Mouse (Mus musculus) frontal cortex, postnatal 14 days (tissue): ENCODE measurements around the gene Amy1.
"Not testable (repeated sequence)": the region's sequence is repeated elsewhere in the genome, so short reads cannot be mapped to it uniquely, and the experiment has no call there.

ENCODE experiments used
- DNase-seq, 2 experiments: peaks; one replicate each; pipeline ENCODE4 v3.0.0; 2022; ENCODE audit warnings: low spot score in 2 of 2

Amy1 gene

DNA sequence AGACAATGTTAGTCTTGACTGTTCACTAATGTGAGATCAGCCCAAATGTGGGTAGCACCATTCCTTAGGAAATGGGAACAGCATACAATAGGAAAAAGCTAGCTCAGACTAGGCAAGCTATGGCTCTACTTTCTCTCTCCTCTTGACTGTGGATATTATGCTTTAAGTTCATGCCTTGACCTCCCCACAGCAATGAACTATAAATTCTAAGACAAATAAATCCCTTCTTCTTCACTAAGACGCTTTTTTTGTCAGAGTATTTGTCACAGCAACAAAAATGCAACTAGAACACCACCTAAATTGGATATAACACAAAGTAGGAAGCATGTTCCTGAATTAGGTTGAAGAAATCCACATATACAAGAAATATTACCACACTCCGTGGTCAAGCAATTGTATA is at the start of gene Amy1:
Amy1 (minus strand) TSS at position 101 of the 400 bp plus-strand sequence.
- DNase-seq = no peak

DNA sequence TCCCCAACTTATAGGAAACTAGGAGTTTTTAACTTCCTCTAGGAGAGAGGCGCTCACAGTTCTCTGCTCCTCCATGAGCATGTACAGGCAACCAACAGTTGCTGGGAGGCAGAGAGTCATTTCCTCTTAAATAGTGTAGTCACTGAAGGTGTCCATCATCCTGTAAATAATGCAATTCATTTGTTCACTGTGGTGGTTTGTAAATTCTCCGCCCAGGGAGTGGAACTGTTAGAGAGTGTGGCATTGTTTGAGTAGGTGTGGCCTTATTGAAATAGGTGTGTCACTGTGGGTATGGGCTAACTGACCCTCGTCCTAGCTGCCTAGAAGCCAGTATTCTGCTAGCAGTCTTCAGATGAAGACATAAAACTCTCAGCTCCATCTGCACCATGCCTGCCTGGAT is 47.8 kb upstream of the Amy1 start:
- DNase-seq = no peak

DNA sequence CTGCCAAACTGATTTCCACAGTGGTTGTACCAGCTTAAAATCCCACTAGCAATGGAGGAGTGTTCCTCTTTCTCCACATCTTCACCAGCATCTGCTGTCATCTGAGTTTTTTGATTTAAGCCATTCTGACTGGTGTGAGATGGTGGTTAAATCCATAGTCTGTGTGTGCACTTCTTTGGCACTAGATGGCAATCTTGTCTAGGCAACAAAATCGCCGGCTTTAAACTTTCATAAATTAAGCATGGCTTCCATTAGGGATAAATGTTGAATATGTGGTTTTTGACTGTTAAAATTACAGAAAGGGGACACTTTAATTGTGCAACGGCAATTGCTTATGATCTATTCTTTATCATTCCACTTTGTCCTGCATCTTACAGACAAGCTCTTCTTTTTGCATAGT is 44.9 kb upstream of the Amy1 start:
- DNase-seq = not testable (repeated sequence)

DNA sequence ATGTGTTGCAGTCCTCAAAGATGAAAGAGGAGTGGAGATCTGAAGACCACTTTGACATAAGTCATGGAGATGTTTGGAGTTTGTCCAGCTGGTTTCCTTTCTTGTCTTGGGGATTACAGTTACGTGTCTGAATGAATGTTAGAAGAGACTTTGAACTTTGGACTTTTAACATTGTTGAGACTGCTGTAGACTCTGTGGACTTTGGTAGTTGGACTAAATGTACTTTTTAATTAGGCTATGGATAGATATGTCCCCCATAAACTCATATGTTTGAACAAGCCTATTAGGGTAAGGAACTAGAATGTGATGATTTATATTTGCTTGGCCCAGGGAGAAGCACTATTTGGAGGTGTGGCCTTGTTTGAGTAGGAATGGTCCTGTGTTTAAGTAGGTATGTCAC is 33.0 kb upstream of the Amy1 start:
- DNase-seq = no peak

DNA sequence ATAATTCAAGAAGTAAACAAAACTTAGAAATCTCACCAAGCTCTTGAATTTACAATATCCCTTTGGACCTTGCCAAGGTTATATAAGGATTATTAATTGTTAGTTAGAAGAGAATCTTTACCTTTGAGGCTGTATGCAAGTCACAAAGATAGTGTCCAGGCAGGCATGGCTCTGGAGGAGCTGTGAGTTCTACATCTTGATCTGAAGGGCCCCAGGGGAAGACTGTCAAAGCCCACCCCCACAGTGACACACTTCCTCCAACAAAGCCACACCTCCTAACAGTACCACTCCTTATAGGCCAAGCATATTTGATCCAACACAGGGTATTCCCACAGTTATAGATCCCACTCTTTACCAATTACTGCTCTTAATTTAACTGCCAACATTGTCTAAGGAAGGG is 27.7 kb upstream of the Amy1 start:
- no peak for DNase-seq

DNA sequence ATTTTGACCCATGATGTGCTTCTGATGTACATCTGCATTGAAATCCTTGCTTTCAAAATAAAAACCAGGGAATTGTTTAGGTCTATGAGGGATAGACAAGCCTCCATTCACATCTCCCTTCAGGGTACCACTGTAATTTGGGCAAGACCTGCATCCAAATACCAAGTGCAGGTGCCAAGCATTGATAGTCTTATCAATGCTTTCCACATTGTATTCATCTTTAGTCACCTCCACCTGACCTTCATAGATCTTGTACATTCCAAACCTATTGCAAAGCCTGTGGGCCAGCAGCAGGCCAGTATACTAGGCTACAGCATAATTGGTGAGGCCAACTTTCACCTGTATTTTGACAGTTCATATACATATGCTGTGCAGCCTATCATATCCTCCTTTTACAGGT is 25.1 kb upstream of the Amy1 start:
- no peak for DNase-seq

DNA sequence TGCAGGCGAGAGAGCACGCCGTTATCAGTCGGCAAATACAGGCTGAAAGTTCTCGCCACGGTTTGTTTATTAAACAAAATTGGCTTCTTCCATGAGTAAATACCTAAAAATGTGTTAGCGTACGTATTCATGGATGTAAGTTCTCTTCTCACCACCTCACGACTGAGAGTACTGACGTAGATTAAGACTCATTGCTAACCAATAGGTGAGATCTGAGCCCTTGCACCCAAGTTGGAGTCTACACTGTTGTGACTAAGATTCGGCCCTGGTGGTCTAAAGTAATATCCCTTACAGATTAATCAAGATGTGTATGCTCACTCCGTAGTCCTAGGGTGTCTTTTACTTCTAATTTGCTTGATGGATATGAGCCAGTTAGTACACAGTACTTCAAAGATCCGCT is 24.1 kb upstream of the Amy1 start:
- DNase-seq = no peak

DNA sequence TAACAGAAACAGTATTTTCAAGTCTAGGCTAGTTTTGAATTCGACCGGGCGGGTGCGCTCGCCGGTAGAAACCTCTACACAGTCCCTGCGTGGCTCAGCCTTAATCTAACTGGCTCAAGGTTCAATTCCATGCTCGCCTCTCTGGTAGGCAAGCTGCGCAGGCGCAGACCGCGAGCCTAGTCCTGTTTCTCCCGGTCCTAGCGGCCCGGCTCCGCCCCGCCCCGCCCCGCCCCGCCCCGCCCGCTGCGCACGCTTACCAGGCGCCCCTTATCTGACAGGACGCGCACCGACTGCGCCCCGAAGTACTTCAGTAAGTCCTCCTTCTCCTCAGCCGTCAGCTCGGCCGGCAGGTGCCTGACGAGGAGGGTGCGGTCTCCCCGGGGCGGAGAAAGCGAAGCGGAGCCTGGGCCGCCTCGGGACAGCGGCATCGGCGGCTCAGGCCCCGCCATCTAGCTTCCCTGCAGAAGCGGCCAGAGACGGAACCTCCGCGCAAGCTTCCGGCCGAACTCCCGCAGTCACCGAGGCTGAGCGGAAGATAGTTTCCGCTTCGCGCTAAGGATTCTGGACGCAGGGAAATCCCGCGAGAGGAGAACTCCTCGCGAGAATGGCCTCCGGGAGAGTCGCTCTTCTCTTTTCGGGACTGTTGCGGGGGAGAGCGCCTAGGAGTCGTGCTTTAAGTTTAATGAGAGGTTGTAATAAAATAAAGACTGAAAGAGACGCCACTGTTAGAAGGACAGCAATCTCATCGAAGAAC is 23.3 kb upstream of the Amy1 start, which contains the start of gene Rnpc3:
Rnpc3 (minus strand) TSS at position 544 of the 754 bp plus-strand sequence.
- peak; percentile 89 to 93 for DNase-seq

DNA sequence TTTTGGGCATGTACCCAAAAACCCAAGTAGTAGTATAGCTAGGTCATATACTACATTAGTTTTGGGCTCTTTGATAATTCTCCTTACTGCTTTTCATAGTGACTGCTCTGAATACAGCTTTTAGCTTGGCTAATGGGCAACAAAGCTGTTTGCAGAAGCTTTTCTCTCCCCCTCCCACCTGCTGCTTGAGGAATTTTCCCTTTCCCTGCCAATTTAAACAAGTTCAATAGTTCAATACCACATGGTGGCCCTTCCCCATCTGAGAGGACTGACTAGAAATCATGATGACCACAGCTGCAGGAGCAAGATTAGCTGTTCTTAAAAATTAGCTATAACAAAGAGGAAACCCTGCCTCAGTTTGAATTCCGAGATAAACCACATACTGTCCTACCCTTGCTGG is 15.7 kb downstream of the Amy1 start:
- no peak for DNase-seq

DNA sequence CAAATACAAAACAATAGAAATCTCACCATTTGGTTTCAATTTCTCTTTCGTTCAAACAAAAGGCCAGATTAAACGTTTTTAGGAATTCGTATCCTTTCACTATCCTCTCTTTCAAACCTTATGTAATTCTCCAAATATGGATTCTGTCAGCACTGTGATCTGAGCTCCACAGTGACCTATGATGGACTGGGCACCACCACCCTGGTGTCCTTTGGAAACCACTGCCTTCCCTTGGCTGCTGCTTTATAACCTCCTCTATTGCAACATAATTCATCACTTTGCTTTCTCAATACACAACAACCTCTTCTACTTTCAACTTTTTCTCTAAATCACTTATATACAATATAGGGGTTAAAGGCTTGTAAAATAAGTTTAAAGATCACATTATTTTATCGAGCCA is 31.9 kb downstream of the Amy1 start:
- DNase-seq = no peak

DNA sequence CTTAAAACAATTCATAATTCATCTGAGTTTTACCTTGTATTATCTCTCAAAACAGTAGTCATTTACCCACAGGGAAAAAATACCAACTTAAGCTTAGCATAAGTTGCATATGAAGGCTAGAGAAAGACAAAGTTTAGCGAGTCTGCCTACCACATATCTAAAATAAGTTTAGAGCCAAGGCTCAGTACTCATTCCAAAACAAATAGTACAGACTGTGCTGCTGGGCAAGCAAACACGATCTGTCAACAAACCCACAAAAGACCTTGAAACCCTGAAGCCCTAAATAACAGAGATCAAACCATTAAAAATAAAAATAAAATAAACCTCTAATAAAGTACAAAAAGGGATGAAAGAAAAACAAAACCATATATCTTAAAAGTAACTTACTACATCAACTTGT is 32.4 kb downstream of the Amy1 start:
- no peak for DNase-seq

DNA sequence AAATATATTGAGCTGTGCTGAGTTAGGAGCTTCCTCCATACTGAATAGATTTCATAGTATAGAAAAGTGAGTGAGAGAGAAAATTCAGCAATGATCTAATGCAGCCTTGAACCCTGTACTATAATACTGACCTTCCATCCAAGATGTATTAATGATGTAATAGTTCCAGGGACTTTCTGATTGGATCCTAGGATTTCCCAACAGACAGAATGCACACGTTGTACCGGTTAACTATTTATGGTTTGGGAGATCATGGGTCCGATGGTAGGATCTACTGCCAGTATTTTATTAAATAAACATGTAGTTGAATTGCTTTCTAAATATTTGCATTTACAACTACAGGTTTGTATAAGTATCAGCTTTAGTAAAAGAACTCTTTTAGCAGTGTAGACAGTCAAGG is 34.3 kb downstream of the Amy1 start:
- DNase-seq = no peak

DNA sequence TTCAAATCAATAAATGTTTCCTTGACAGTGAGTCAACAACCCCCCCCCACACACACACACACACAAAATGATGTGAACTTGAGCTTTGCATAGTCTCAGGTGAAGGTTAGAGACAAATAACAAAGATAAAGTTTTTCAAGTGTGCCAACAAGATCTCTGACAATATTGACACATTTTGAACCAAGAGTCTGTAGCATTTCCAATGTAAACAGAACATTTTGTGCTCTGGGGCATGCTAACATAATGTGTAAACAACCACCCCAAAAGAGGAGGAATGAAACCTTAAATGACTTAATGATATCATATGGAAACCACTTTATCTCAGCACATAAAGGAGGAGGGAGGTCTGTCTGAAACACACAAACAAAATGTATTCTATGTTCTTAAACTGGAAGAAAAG is 66.8 kb downstream of the Amy1 start:
- DNase-seq = no peak

DNA sequence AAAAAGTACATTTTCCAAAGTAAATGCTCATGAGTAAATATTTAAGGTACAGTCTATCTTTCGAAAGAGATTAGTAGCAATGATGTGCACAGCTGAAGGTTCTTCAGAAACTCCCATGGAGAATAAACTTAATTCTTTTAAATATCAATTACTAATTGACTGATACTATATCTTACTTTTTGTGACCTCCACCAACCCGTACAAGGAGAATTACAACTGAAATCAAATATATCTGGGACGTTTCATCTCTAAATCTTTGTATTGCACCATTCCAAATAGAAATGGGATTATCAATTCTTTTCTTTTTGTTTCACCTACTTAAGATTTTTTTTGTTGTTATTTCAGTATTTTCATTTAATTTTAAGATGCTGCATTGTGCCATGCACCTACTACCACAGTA is 74.2 kb downstream of the Amy1 start, which contains the start of gene Amy2a1:
Amy2a1 (minus strand) TSS at position 101 of the 400 bp plus-strand sequence.
- not testable (repeated sequence) for DNase-seq
